Mouse (Mus musculus) liver, embryonic 14.5 days (tissue): ENCODE measurements around the gene Tfeb.

Experiments
- CTCF ChIP-seq: IDR thresholded peaks from 2 replicates; pipeline ENCODE4 v1.5.1; 2016; ENCODE audit warnings: antibody characterized with exemption, low read depth, control low read depth
- EP300 ChIP-seq: IDR thresholded peaks from 2 replicates; pipeline ENCODE4 v1.6.1; 2016; ENCODE audit warnings: antibody characterized with exemption, low read depth

- no peak for TF ChIP-seq EP300
- TF ChIP-seq CTCF = peak; percentile 89
Measured at GRCm38 (mm10) chr17:47795446-47795845, 58.6 kb downstream of the Tfeb start.
